Mouse (Mus musculus): ENCODE data around the gene Pan2. TPM values are rescaled to one million over a fixed set of nuclear protein-coding genes. Genes with fewer than 3 reads are reported as not detected.
"Not testable (repeated sequence)": the region's sequence is repeated elsewhere in the genome, so short reads cannot be mapped to it uniquely, and the experiment has no call there.

Pan2 gene
- polyA plus RNA-seq, 1 experiment, result 40.5 TPM

GRCm38 (mm10) chr10:128281682-128282081 is 21.5 kb upstream of the Pan2 start:
- no peak overlapping the region for H3K27ac ChIP-seq (ENCODE audit: insufficient read depth, low read length)
- H3K36me3 ChIP-seq (ENCODE audit: control insufficient read depth, insufficient read depth, low read length, poor library complexity, severe bottlenecking), result peaks cover 31% of the 10 kb centered on the region
- no peaks in the 10 kb centered on the region for H3K4me1 ChIP-seq (ENCODE audit: control insufficient read depth, insufficient read depth, low read length)
- TF ChIP-seq CTCF (IDR thresholded peaks at IDR 0.05; ENCODE audit: low read depth, low read length), result no peak
- no peak for TF ChIP-seq POLR2A (IDR thresholded peaks at IDR 0.05; ENCODE audit: insufficient read depth, low read length)
- TF ChIP-seq EP300 (IDR thresholded peaks at IDR 0.05; ENCODE audit: insufficient read depth, low read depth, low read length), result no peak
- no peak overlapping the region for H3K4me3 ChIP-seq (ENCODE audit: low read depth, low read length)
- H3K27me3 ChIP-seq (ENCODE audit: control insufficient read depth, insufficient read depth, low read length, poor library complexity, severe bottlenecking), result no peaks in the 10 kb centered on the region
- no peaks in the 10 kb centered on the region for H3K9me3 ChIP-seq (replicated peaks; ENCODE audit: control insufficient read depth, insufficient read depth, low read length, poor library complexity, severe bottlenecking)
- no peak overlapping the region for H3K9ac ChIP-seq (ENCODE audit: low read depth, poor library complexity, severe bottlenecking)

GRCm38 (mm10) chr10:128282886-128283450 is 20.2 kb upstream of the Pan2 start:
- H3K9ac ChIP-seq (ENCODE audit: low read depth, poor library complexity, severe bottlenecking), result no peak overlapping the region
- no peaks in the 10 kb centered on the region for H3K9me3 ChIP-seq (replicated peaks; ENCODE audit: control insufficient read depth, insufficient read depth, low read length, poor library complexity, severe bottlenecking)
- no peaks in the 10 kb centered on the region for H3K4me1 ChIP-seq (ENCODE audit: control insufficient read depth, insufficient read depth, low read length)
- no peak for TF ChIP-seq CTCF (IDR thresholded peaks at IDR 0.05; ENCODE audit: low read depth, low read length)
- no peak for TF ChIP-seq POLR2A (IDR thresholded peaks at IDR 0.05; ENCODE audit: insufficient read depth, low read length)
- no peak for TF ChIP-seq EP300 (IDR thresholded peaks at IDR 0.05; ENCODE audit: insufficient read depth, low read depth, low read length)
- peaks cover 29% of the 10 kb centered on the region for H3K36me3 ChIP-seq (ENCODE audit: control insufficient read depth, insufficient read depth, low read length, poor library complexity, severe bottlenecking)
- H3K4me3 ChIP-seq (ENCODE audit: low read depth, low read length), result peak overlapping the region; percentile 8
- no peaks in the 10 kb centered on the region for H3K27me3 ChIP-seq (ENCODE audit: control insufficient read depth, insufficient read depth, low read length, poor library complexity, severe bottlenecking)
- H3K27ac ChIP-seq (ENCODE audit: insufficient read depth, low read length), result no peak overlapping the region

- H3K9ac ChIP-seq (ENCODE audit: low read depth, poor library complexity, severe bottlenecking), result peak overlapping the region; percentile 10; the same call in 1 of the 2 replicates
These were observed 19.2 kb upstream of the Pan2 start for GRCm38 (mm10) chr10:128283604-128284579.

GRCm38 (mm10) chr10:128290594-128290993 is 12.5 kb upstream of the Pan2 start:
- not testable (repeated sequence) for H3K27ac ChIP-seq (ENCODE audit: insufficient read depth, low read length); H3K27me3 ChIP-seq (ENCODE audit: control insufficient read depth, insufficient read depth, low read length, poor library complexity, severe bottlenecking); H3K4me1 ChIP-seq (ENCODE audit: control insufficient read depth, insufficient read depth, low read length); H3K9ac ChIP-seq (ENCODE audit: low read depth, poor library complexity, severe bottlenecking); H3K4me3 ChIP-seq (ENCODE audit: low read depth, low read length); H3K9me3 ChIP-seq (replicated peaks; ENCODE audit: control insufficient read depth, insufficient read depth, low read length, poor library complexity, severe bottlenecking)
- H3K36me3 ChIP-seq (ENCODE audit: control insufficient read depth, insufficient read depth, low read length, poor library complexity, severe bottlenecking), result peaks cover 24% of the 10 kb centered on the region

More at GRCm38 (mm10) chr10:128283604-128284579, 19.2 kb upstream of the Pan2 start:
- Histone ChIP-seq H3K4me1 (ENCODE audit: control insufficient read depth, insufficient read depth, low read length) (no peaks in the 10 kb centered on the region), H3K27ac (ENCODE audit: insufficient read depth, low read length) (peak overlapping the region; percentile 5; the same call in 1 of the 2 replicates), H3K27me3 (ENCODE audit: control insufficient read depth, insufficient read depth, low read length, poor library complexity, severe bottlenecking) (no peaks in the 10 kb centered on the region), H3K36me3 (ENCODE audit: control insufficient read depth, insufficient read depth, low read length, poor library complexity, severe bottlenecking) (peaks cover 23% of the 10 kb centered on the region), H3K4me3 (ENCODE audit: low read depth, low read length) (peak overlapping the region; percentile 25), H3K9me3 (replicated peaks; ENCODE audit: control insufficient read depth, insufficient read depth, low read length, poor library complexity, severe bottlenecking) (no peaks in the 10 kb centered on the region)
- TF ChIP-seq EP300 (IDR thresholded peaks at IDR 0.05; ENCODE audit: insufficient read depth, low read depth, low read length), result no peak
- peak; percentile 72 for TF ChIP-seq CTCF (IDR thresholded peaks at IDR 0.05; ENCODE audit: low read depth, low read length)
- TF ChIP-seq POLR2A (IDR thresholded peaks at IDR 0.05; ENCODE audit: insufficient read depth, low read length), result no peak

GRCm38 (mm10) chr10:128296370-128297090 is 6.6 kb upstream of the Pan2 start:
- peaks cover 7% of the 10 kb centered on the region for H3K36me3 ChIP-seq (ENCODE audit: control insufficient read depth, insufficient read depth, low read length, poor library complexity, severe bottlenecking)
- no peak overlapping the region for H3K9ac ChIP-seq (ENCODE audit: low read depth, poor library complexity, severe bottlenecking)
- no peak for TF ChIP-seq POLR2A (IDR thresholded peaks at IDR 0.05; ENCODE audit: insufficient read depth, low read length)
- no peak for TF ChIP-seq CTCF (IDR thresholded peaks at IDR 0.05; ENCODE audit: low read depth, low read length)
- TF ChIP-seq EP300 (IDR thresholded peaks at IDR 0.05; ENCODE audit: insufficient read depth, low read depth, low read length), result no peak
- no peaks in the 10 kb centered on the region for H3K27me3 ChIP-seq (ENCODE audit: control insufficient read depth, insufficient read depth, low read length, poor library complexity, severe bottlenecking)
- no peaks in the 10 kb centered on the region for H3K4me1 ChIP-seq (ENCODE audit: control insufficient read depth, insufficient read depth, low read length)
- no peak overlapping the region for H3K27ac ChIP-seq (ENCODE audit: insufficient read depth, low read length)
- no peaks in the 10 kb centered on the region for H3K9me3 ChIP-seq (replicated peaks; ENCODE audit: control insufficient read depth, insufficient read depth, low read length, poor library complexity, severe bottlenecking)
- H3K4me3 ChIP-seq (ENCODE audit: low read depth, low read length), result no peak overlapping the region
